Mouse (Mus musculus) heart, postnatal 0 days (tissue): ENCODE measurements at regions not wholly inside any gene's neighbourhood (a gene's known extent, or its start where the extent isn't known, plus 50 kb on each side); places are given as distances from the start of the nearest gene placed in this dataset.

Source experiments
- CTCF ChIP-seq: IDR thresholded peaks from 2 replicates; pipeline ENCODE4 v1.5.1; 2016; ENCODE audit warnings: antibody characterized with exemption, control low read depth, low read depth
- EP300 ChIP-seq: IDR thresholded peaks from 2 replicates; pipeline ENCODE4 v1.6.1; 2016; ENCODE audit warnings: antibody characterized with exemption, low read depth

- TF ChIP-seq CTCF, result no peak
- TF ChIP-seq EP300, result no peak
Observed at GRCm38 (mm10) chr4:82161232-82161631, 544.3 kb downstream of the Nfib start.
